Mouse (Mus musculus): Measurements from ENCODE around the gene Art4. TPM values are rescaled to one million over a fixed set of nuclear protein-coding genes. Genes with fewer than 3 reads are reported as not detected.

Gene Art4
- 10.6 and 11.1 TPM in 2 replicates for polyA plus RNA-seq (2015; fragmentation: Nextera tagmentation; extraction: Ambion mirVana)

- ATAC-seq (peak; percentile 96), DNase-seq (peak; percentile 84)
- H3K36me3 ChIP-seq (replicated peaks; ENCODE audit: insufficient read depth, low read length), result peaks cover 3% of the 10 kb centered on the region; the same call in 1 of the 2 replicates
- peak within 1 kb of the TSS; percentile 67 for H3K4me2 ChIP-seq (ENCODE audit: low read depth, low read length)
- peak within 1 kb of the TSS; percentile 78 for H3K9ac ChIP-seq (replicated peaks)
- H3K9me3 ChIP-seq (ENCODE audit: low read length), result no peaks in the 10 kb centered on the region
- H3K4me3 ChIP-seq (ENCODE audit: low read depth, low read length), result peak within 1 kb of the TSS; percentile 63
- H3K27ac ChIP-seq (ENCODE audit: low read depth), result peak within 1 kb of the TSS; percentile 97
- WGBS (ENCODE audit: insufficient replicate concordance), result 21% methylated on average over 18 of the region's 18 CpGs
- peak; percentile 99 for TF ChIP-seq EP300 (IDR thresholded peaks at IDR 0.05; ENCODE audit: low read depth)
- TF ChIP-seq CTCF (IDR thresholded peaks at IDR 0.05; ENCODE audit: low read depth), result peak; percentile 24; the same call in 1 of the 2 replicates
- H3K4me1 ChIP-seq (ENCODE audit: insufficient read depth), result peaks cover 23% of the 10 kb centered on the region
- no peaks in the 10 kb centered on the region for H3K27me3 ChIP-seq (ENCODE audit: insufficient read depth, low read length)
Observed at GRCm38 (mm10) chr6:136857186-136857872, at the start of gene Art4. Gene Art4 (minus strand): TSS chr6:136857733.

- no peak overlapping the region for H3K4me2 ChIP-seq (ENCODE audit: low read depth, low read length)
- peak; percentile 62; the same call in 1 of the 2 replicates for ATAC-seq
- 67% methylated on average over 10 of the region's 10 CpGs for WGBS (ENCODE audit: insufficient replicate concordance)
- no peak for TF ChIP-seq CTCF (IDR thresholded peaks at IDR 0.05; ENCODE audit: low read depth)
- TF ChIP-seq EP300 (IDR thresholded peaks at IDR 0.05; ENCODE audit: low read depth), result no peak
- H3K27me3 ChIP-seq (ENCODE audit: insufficient read depth, low read length), result no peaks in the 10 kb centered on the region
- H3K36me3 ChIP-seq (replicated peaks; ENCODE audit: insufficient read depth, low read length), result no peaks in the 10 kb centered on the region
- no peak for DNase-seq
- no peak overlapping the region for H3K27ac ChIP-seq (ENCODE audit: low read depth)
- no peaks in the 10 kb centered on the region for H3K9me3 ChIP-seq (ENCODE audit: low read length)
- H3K9ac ChIP-seq (replicated peaks), result no peak overlapping the region
- no peak overlapping the region for H3K4me3 ChIP-seq (ENCODE audit: low read depth, low read length)
- H3K4me1 ChIP-seq (ENCODE audit: insufficient read depth), result peaks cover 7% of the 10 kb centered on the region; the same call in 1 of the 2 replicates
Observed at GRCm38 (mm10) chr6:136906937-136907293, 49.4 kb upstream of the Art4 start.

- no peaks in the 10 kb centered on the region for H3K36me3 ChIP-seq (replicated peaks; ENCODE audit: insufficient read depth, low read length)
- no peak overlapping the region; the same call in 1 of the 2 replicates for H3K27ac ChIP-seq (ENCODE audit: low read depth)
- DNase-seq (no peak), ATAC-seq (0 out of 2 replicates have a peak, but pooled peaks have one; percentile 54)
- H3K4me3 ChIP-seq (ENCODE audit: low read depth, low read length), result no peak overlapping the region
- WGBS (ENCODE audit: insufficient replicate concordance), result 65% methylated on average over 19 of the region's 19 CpGs
- H3K9ac ChIP-seq (replicated peaks), result no peak overlapping the region
- H3K4me1 ChIP-seq (ENCODE audit: insufficient read depth), result peaks cover 7% of the 10 kb centered on the region; the same call in 1 of the 2 replicates
- no peak for TF ChIP-seq EP300 (IDR thresholded peaks at IDR 0.05; ENCODE audit: low read depth)
- TF ChIP-seq CTCF (IDR thresholded peaks at IDR 0.05; ENCODE audit: low read depth), result no peak
- H3K27me3 ChIP-seq (ENCODE audit: insufficient read depth, low read length), result no peaks in the 10 kb centered on the region
- no peak overlapping the region for H3K4me2 ChIP-seq (ENCODE audit: low read depth, low read length)
- no peaks in the 10 kb centered on the region for H3K9me3 ChIP-seq (ENCODE audit: low read length)
Observed at GRCm38 (mm10) chr6:136906283-136906936, 48.9 kb upstream of the Art4 start.

DNA sequence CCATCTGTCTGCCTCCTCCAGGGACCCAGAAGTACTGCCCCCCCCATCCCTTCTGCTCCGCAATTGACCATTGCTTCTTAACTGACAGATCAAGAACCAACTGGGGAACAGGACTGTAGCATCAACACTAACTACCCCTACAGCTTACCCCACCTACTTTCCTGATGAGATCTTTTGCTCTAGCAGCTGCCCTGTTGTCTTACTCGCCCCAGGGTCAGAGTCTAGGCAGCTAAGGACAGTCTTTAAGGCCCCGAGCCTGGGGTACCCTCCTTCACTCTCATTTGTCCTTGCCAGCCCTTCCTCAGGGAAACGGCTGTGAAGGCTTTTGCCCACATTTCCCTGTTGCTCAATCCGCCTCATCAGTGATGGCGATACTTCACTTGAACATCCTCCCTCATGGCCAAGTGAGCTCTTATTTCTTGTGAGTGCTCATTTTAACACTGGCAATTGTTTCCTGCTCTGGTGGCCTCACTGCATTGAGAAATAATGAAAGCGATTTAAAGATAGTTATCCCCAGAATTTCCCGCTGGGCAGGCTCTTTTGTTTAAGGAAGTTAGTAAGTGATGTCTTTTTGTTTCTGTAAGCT is 46.4 kb upstream of the Art4 start:
- H3K4me2 ChIP-seq (ENCODE audit: low read depth, low read length), result no peak overlapping the region
- no peak overlapping the region for H3K4me3 ChIP-seq (ENCODE audit: low read depth, low read length)
- TF ChIP-seq EP300 (IDR thresholded peaks at IDR 0.05; ENCODE audit: low read depth), result no peak
- no peak for TF ChIP-seq CTCF (IDR thresholded peaks at IDR 0.05; ENCODE audit: low read depth)
- H3K36me3 ChIP-seq (replicated peaks; ENCODE audit: insufficient read depth, low read length), result no peaks in the 10 kb centered on the region
- H3K9me3 ChIP-seq (ENCODE audit: low read length), result no peaks in the 10 kb centered on the region
- no peak overlapping the region for H3K9ac ChIP-seq (replicated peaks)
- H3K27ac ChIP-seq (ENCODE audit: low read depth), result no peak overlapping the region
- 40% methylated on average over 8 of the region's 8 CpGs for WGBS (ENCODE audit: insufficient replicate concordance)
- DNase-seq (no peak), ATAC-seq (no peak)
- no peaks in the 10 kb centered on the region for H3K27me3 ChIP-seq (ENCODE audit: insufficient read depth, low read length)
- peaks cover 10% of the 10 kb centered on the region; the same call in 1 of the 2 replicates for H3K4me1 ChIP-seq (ENCODE audit: insufficient read depth)

- no peak overlapping the region for H3K9ac ChIP-seq (replicated peaks)
- H3K4me2 ChIP-seq (ENCODE audit: low read depth, low read length), result no peak overlapping the region
- peaks cover 10% of the 10 kb centered on the region; the same call in 1 of the 2 replicates for H3K4me1 ChIP-seq (ENCODE audit: insufficient read depth)
- H3K4me3 ChIP-seq (ENCODE audit: low read depth, low read length), result no peak overlapping the region
- no peak for ATAC-seq
- TF ChIP-seq CTCF (IDR thresholded peaks at IDR 0.05; ENCODE audit: low read depth), result no peak
- TF ChIP-seq EP300 (IDR thresholded peaks at IDR 0.05; ENCODE audit: low read depth), result no peak
- H3K36me3 ChIP-seq (replicated peaks; ENCODE audit: insufficient read depth, low read length), result no peaks in the 10 kb centered on the region
- no peak for DNase-seq
- WGBS (ENCODE audit: insufficient replicate concordance), result 45% methylated on average over 9 of the region's 9 CpGs
- H3K27ac ChIP-seq (ENCODE audit: low read depth), result no peak overlapping the region
- no peaks in the 10 kb centered on the region for H3K9me3 ChIP-seq (ENCODE audit: low read length)
- H3K27me3 ChIP-seq (ENCODE audit: insufficient read depth, low read length), result no peaks in the 10 kb centered on the region
Observed at GRCm38 (mm10) chr6:136902527-136902926, 45.0 kb upstream of the Art4 start.

DNA sequence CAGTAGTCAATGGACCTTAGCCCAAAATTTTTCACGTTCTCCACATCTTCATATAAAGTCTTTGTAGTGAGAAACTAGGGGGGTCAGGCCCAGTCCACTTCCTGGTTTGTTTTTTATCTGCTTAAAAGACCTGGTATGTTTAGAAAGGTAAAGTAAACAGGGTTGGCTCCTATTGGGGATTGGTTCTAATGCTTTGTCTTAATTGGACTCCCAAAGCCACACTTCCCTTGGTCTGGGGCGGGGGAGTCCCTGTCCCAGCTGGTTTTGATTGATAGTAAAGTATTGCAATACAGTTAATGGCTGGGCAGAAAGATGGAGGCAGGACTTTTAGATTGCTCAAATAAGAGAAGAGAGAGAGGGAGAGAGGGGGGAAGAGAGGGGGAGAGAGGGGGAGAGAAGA is 43.5 kb upstream of the Art4 start:
- no peaks in the 10 kb centered on the region for H3K36me3 ChIP-seq (replicated peaks; ENCODE audit: insufficient read depth, low read length)
- peaks cover 5% of the 10 kb centered on the region; the same call in 1 of the 2 replicates for H3K4me1 ChIP-seq (ENCODE audit: insufficient read depth)
- 35% methylated on average over 2 of the region's 2 CpGs for WGBS (ENCODE audit: insufficient replicate concordance)
- no peak overlapping the region for H3K9ac ChIP-seq (replicated peaks)
- no peaks in the 10 kb centered on the region for H3K9me3 ChIP-seq (ENCODE audit: low read length)
- H3K27me3 ChIP-seq (ENCODE audit: insufficient read depth, low read length), result no peaks in the 10 kb centered on the region
- TF ChIP-seq CTCF (IDR thresholded peaks at IDR 0.05; ENCODE audit: low read depth), result no peak
- TF ChIP-seq EP300 (IDR thresholded peaks at IDR 0.05; ENCODE audit: low read depth), result no peak
- no peak overlapping the region for H3K27ac ChIP-seq (ENCODE audit: low read depth)
- H3K4me2 ChIP-seq (ENCODE audit: low read depth, low read length), result no peak overlapping the region
- DNase-seq (no peak), ATAC-seq (no peak)
- H3K4me3 ChIP-seq (ENCODE audit: low read depth, low read length), result no peak overlapping the region
